Mouse (Mus musculus) cerebellum, adult 18-20 months (tissue): ENCODE measurements around the gene Sh3yl1.

Source experiments
- DNase-seq, 2 experiments: peaks; one replicate each; pipeline ENCODE4 v3.0.0; 2021

The Sh3yl1 gene

DNA sequence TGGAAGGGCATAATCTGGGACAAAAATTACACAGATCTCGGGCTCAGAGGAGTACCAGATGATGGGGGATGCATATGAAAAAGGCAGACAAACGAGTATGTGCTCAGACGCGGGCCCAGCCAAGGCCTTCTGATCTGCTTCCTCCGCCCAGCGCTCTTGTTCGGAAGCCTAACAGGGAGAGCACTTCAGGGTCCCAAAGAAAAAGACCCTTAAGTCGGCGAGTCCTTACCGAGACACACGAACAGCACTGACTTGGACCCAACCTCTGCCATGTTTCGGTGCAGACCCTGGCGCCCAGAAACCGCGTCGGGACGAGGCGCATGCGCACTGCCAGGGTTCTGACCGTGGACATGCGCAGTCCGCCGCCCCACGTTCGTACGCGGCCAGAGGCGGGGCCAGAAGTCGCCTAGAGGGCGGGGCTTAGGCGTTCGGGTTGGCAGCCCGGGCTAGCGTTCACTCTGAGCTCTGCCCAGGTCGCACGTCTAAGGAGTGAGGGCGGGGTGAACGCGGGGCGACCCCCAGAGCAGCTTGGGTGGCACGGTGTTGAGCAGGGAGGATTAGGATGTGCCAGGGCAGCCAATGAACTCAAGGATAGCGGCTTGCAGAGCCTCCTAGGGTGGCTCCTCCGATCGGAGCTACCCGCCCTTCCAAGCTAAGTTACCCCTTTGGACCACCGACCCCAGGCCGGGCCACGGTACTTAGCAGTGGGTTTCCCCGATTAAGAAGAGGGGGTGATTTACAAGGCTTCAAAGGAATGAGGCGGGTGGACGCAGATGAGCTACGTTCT, at the start of gene Sh3yl1, which contains the start of gene Acp1:
Gene Sh3yl1 (plus strand): TSS at position 408 of the 787 bp plus-strand sequence.
Gene Acp1 (minus strand): TSS at position 329 of the 787 bp plus-strand sequence.
- peak; percentile 97 to 98 for DNase-seq

DNA sequence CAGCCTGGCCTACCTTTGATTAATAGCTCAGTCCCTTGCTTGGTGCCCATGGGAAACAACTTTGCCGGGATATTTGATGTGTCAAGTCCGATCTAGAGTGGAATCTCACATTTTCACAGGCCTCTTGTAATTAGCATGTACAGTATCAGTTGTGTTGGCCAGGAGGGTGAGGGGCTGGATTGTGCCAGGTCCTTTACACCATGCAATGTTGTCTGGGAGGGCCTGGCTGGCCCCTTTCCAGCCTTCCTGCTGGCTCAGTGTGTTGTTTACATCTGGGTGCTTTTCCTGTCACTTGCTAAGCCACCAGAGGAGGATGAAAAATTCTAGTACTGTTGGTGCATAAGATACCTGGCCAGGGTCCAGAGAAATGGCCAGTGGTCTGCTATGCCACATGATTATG, 47.1 kb upstream of the Sh3yl1 start:
- no peak for DNase-seq

DNA sequence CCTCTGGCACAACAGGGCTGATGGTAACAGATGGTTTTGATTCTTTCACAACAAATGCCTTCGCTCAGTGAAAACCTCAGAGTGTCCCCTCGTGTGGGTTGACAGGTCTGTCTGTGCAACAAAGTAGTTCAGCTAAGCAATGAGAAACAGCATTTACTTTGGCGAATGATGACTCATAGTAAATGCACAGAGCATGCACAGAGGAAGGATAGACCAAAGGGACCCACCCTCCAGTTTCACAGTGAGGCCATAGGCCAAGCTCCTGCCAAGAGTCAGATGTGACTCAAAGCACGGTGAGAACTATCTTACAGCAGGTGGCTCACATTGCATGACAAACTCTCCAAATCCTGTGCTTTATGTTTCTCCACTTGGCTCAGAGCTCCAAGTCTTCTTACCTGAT, 45.7 kb upstream of the Sh3yl1 start:
- no peak for DNase-seq

DNA sequence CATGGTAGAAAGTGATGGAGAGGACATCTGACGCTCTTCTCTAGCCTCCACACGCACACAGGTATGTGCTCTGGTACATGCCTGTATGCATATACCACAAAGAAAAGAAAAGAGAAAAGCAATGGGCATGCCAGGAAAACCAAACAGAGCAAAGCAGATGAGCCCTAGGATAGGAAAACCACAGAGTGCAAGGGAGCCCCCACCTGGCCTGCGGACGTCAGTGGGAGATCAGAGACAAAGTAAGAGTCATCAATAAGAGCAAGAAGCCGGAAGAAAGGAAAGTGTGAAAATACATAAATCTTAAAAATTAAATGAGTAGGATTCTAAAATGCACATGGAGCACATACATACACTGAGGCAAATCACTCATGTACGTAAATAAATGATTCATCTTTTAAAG, 32.0 kb upstream of the Sh3yl1 start:
- DNase-seq, result no peak

DNA sequence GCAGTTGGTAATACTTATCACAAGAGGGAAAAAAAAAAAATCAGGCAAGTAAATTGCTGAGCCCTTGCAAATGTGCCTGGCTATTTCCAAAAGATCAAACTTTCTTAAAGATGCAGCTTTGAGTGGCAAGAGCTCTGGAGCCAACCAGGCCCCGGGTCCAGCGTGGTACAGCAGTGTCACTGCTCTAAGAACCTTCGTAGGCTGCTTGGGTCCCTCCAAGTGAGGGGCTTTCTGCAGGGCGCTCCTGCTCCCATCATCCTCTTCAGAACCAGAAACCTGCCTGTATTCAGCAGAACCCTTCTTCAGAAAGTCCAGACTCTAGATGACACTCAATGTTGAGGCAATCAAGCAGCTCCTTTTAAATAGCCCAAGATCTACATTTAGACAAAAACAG, 27.9 kb upstream of the Sh3yl1 start:
- DNase-seq, result no peak

DNA sequence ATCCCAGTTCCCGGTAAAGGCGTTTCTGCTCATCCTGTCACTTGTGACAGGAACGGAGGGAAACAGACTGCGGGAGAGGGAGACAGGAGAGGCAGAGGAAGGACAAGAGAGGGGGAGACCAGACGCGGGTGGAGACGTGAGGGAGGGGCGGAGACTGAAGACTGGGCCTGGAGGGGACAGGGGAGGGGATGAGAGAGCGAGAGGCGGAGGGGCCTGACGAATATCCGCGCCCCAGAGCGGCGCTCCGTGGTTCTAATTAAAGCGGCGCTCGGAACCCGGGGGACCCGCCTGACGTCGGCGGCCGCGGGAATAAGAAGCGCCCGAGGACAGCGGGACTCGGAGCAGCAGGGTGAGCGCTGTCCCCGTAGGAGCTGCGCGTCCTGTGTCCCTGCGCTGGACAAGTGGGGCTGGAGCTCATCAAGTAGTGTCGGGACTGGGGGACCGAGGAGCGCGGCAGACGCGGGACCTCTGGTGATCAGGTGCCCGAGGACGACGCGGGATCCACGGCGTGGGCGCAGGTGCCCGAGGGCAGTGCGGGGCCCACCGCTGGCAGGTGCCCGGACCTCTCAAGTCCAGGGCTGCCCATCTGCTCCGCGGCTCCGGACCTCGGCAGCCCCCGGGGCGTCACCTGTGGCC, 27.4 kb upstream of the Sh3yl1 start, which contains the start of gene Alkal2:
Gene Alkal2 (plus strand): TSS at position 337 of the 636 bp plus-strand sequence.
- DNase-seq, result no peak

DNA sequence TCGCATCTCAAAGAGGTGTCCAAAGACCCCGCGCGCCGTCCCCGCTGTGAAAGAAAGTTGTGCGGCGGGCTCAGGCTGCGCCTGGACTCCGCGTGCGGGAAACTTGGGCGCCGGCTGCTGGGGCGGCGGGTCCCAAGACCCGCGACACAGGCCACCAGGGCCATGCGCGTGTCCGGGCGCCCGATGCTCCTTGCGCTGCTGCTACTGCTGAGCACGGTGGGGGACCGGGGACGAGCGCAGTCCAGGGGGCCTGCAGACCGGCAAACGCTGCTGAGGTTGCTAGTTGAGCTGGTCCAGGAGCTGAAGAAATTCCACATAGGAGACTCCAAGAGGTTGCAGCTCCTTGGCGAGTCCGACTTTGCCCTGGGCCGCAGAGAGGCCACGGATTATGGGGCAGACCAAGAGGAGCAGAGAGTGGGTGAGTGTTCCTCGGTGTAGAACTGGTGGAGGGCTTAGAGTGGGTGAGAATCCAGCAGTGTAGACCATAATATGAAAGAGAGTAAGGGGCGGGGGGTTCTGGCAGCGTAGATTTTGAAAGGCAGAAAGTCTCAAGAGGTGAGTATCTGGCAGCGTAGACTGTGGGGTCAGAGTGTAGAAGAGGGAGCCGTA, 26.7 kb upstream of the Sh3yl1 start:
- no peak for DNase-seq

DNA sequence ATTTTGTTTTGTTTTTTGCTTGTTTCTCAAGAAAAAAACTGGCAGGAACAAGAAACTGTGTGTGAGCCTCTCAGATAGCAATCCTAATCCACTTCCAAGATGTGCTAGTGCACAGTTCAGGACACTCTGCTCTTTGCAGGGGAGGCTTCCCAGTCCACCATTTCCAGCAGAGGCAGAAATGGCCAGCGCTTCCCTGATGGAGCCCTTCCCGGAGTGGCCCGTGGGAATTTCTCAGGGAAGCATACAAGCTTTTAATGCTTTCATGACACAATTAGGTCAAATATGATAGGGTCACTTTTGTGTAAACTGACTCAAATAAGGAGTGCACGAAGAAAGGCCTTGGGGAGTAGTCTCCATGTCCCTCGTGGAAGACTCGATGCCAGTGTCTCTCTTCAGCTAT, 25.6 kb upstream of the Sh3yl1 start:
- DNase-seq, result no peak

DNA sequence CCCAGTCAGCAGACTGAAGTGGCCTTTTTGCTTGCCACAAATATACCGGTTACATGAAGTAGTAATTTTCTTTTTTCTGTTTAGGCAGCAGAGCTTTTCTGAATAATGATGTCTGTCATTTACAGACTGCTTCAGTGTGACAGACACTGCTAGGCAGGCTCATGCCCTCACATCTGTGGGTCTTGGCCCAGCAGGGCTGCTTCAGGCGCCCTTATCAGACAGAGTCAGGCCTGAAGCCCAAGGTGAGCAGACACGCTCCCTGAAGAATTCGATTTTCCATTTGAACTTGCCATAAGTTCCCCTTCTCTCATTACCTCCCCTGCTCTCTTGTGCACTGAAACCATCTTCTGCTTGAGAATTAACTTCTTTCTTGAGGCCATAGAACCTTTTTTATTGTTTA, 23.5 kb upstream of the Sh3yl1 start:
- no peak for DNase-seq

DNA sequence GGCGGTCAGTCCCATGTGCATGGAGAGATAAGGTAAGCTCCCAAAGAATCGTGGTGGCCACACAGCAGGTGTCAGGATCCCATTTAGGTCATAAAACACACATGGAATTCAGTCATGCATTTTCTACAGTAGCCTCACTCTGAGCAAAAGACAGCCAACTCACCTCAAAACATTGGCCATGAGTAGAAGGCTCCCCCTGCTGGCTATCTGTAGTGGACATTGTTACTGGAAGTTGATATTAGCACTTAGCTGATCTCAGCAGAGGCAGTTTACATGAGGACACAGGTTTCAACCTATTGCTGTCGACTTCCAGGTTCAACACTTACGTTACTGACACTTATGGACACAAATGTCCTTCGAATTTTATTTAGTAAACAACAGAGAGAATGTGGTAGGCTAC, 21.4 kb upstream of the Sh3yl1 start:
- DNase-seq, result peak; percentile 53 to 64

DNA sequence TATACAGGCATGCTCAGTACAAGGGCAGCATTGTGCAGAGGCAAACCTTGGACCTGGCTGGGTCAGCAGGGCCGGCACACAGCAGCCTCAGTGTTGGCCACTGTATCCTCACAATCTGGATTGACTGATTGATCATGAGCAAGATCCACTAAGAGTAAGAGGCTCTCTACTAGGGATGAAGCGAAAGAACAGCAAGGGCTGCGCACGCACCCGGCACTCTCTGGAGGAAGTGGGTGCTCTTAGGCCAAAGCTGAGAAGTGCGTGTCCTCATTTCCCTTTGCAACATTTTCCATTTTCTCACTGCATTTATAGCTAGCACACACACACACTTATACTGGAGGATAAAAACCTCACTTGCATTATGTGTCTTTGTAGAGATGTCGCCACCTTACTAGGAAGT, 20.0 kb upstream of the Sh3yl1 start:
- no peak for DNase-seq

DNA sequence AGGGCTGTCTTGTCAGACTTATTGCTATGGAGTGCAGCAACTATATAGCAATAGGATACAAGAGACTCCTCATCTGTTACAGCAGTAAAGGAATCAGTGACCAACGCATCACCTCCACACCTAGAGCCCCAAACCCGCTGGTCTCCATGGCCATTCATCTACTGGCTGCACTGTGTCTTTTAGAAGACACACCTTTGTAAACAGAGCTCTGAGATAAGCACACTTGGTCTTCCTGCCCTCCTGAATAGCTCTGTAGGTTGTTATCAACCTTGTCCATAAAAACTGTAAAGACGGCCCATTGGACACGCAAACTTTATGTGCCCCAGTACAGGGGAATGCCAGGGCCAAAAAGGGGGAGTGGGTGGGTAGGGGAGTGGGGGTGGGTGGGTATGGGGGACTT, 14.4 kb upstream of the Sh3yl1 start:
- DNase-seq, result no peak

DNA sequence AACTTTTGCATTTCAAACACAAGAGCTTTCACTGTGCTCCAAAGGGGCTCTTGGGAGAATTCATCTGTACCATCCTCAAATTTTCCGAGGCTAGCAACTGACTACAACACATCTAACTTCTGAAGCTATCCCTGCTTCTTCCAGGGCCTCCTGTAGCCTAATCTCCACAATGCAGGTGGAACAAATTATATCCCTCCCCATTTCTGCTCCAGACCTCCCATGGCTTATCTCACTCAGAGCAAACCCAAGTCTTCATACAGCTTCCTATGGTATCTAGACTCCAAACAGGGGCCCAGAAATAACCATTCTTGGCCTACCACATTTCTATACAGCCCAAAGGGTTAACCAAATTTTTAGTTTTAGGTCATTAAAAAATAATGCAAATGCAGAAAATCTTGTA, 2.8 kb upstream of the Sh3yl1 start:
- DNase-seq, result no peak

DNA sequence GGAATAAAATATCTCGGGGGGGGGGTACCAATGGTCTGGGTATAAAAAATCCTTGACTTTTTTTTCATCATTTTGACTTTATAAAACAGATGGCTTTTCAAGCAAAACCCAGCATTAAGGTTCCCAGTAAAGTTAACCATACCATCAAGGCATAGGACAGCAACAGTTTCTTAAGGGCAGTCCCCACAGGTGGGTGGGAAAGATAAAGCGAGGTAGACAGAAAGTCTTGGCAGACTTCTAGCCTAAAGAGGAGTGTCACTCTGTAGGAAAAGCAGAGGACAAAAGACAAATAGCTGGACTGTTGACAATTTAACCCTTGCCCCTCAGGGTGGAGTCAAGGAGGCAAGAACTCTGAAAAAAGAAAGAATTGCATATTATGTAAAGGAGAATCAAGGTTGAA, 1.6 kb upstream of the Sh3yl1 start:
- DNase-seq, result no peak

DNA sequence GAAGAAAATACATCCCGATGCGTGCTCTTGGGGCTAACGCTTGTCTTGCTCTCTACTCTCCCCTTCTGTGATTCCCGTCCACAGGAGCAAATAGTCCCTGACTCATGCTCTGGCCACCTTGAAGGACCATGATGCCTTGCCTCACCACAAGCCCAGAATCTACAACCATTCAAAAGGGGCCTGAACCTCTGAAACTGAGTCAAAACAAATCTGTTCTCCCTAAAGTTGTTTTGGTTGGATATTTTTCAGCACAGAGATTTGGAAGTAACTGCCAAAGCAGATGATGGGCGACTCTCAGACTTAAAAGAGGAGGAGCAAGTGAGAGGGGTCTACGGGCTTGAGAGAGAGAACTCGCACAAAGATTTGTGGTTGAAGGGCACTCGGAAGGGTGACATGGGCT, 608 bp upstream of the Sh3yl1 start:
- DNase-seq, result peak in 1 of 2 experiments; percentile 12

DNA sequence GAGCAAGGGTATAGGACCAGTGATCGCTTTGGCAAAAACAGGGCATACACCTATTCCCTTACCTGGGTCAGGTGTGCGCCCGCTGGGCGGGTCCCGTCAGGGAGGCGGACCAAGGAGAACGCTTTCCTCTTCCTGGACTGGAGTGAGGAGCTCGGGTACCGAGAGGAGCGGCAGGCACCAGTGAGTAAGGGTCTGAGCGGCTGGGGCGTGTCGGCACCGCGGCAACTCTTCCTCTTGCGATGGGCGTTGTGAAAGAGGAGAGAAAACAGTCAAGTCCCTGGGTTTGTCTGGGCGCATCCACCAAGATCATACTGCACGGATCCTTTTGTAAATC, 547 bp downstream of the Sh3yl1 start:
- peak; percentile 61 to 66 for DNase-seq

DNA sequence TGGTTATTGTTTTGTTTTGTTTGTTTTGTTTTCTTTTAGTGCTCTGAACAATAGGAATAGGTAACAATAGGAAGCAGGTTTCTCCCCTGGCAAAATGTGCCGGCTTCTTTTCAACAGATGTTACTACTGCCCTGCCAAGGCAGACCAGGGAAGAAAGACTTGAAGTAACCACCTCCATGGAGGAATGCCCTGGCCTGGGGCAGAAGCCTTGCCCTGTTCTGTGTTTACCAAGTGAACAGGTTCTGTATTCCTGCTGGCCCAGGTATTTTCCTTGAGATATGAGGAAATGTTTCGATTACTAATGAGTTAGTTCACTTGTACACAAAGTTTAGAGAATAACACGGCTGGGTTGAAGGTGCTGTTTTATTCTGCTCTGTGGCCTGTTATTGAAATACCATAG, 1.4 kb downstream of the Sh3yl1 start:
- DNase-seq, result no peak

DNA sequence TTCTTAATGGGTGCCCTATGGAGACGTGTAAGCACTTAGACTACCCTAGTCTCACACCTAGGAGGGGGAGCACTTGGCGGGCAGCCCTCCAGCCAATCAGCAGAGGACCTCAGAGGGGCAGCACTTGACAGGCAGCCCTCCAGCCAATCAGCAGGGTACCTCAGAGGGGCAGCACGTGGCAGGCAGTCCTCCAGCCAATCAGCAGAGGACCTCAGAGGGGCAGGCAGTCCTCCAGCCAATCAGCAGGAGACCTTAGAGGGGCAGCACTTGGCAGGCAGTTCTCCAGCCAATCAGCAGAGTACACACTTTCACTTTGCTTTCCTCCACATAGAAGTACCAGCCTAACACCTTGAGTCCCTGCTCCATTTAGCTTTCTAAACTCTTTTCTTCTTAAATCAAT, 10.9 kb downstream of the Sh3yl1 start:
- no peak for DNase-seq

DNA sequence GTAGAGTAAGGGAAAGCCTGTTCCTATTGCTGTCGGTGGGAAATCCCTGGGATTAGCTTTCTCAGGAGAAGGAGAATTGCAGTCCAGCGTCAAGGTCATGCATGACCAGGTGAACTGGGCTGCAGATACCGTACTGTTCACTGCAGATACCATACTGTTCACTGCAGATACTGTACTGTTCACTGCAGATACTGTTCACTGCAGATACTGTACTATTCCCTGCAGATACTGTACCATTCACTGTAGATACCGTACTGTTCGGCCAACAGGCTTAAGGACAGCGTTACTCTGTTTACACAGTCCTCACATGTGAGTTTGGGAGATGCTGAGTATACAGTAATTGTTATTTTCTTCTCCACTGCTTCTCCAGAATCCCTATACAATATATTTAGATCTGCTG, 16.7 kb downstream of the Sh3yl1 start:
- no peak for DNase-seq

DNA sequence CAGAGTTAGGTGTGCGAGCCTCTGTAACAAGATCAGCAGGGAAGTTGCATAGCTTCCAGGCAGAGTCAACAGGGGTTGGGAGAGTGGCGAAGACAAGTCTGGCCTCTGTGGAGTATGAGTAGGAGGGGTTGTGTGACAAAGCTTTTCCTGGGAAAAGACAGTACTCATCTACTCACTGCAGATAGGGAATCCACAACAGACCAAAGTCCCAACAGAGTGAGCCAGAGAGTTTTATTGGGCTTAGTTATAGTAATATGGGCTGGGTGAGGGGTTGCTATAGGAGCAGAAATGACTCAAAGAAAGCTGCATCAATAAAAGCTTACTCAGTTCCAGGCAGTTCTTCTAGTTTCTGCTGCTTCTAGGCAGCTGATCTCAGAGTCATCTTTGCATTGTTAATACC, 21.8 kb downstream of the Sh3yl1 start:
- DNase-seq, result no peak

DNA sequence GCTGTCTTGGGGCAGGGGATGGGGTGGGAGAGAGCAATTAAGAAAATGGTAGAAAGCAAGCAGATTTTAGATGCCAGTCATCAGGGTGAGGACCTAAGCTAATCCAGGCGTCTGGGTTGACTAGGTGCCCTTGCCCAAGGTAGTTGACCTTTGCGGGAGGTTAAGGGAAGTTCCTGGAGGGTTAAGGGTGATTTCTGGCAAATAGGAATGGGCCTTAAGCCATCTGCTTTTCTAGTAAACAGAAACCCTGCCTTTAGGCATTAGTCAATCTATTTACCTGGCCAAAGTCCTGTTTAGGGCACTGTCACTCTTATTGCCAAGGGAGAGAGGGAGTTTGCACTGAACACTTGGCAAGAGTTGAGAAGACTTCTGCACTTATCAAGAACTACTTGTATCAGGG, 25.4 kb downstream of the Sh3yl1 start:
- no peak for DNase-seq

DNA sequence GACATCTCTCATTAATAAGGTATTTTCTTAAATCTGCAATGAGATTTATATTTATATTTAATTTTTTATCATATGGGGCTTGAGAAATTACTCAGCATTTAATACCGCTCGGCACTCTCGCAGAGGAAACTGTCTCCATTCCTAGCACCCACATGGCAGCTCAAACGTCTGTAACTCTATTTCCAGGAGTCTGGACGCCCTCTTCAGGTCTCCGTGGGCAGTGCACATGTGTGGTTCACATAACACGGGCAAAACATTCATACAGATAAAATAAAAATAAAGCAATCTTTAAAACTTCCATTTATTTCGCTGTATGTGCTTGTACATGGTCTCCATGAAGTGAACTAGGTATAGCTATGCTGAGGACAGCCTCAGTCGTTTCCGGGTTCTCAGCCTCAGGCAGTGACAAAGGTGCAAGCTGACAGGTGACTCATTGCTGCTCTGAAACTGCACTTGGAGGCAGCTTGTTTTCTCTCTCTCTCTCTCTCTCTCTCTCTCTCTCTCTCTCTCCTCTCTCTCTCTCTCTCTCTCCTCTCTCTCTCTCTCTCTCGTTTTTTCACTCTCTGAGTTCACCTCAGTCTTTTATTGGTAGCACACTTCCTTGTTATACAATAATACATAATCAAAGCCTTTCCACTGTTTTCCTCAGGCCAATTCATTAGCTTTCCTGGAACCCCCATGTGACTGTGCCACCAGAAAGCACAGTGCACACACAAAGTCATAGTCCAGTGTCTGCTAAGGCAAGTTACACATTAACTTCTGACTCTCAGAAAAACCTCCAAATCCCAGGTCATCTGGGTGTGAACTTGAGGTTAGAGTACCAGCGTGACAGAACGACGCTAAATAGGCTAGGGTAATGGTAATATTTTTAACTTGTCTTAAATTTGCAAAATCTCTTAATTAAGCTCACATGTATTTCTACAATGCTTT, 31.9 kb downstream of the Sh3yl1 start:
- no peak for DNase-seq

DNA sequence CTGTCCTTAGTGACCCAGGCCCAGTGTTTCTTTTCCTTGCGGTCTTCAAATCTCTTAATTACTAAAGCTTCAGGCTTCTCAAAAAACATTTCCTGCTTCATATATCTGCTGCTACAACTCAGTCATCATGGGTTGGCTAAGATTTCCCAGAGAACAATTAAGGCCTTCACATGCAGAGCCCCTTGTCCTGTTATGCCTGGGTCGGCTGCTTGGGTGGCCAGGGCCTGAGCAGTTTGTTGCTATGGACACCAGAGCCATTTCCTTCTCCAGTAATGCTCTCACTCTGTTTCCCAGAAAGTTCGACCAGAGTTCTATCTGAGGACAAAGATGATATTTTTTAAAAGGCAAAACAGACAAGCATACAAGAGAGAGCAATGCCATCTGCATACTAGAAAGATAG, 32.7 kb downstream of the Sh3yl1 start:
- DNase-seq, result no peak
